18 mouse cellular contexts compared by ENCODE assay signal in genomic region chr11:16776967-16777366, GRCm38 (mm10). TPM values are rescaled to one million over a fixed set of nuclear protein-coding genes. Genes with fewer than 3 reads are reported as not detected.
"Had no signal": no experiment of that assay in that cellular context is flagged by ENCODE, and none has a peak within 500 bp of the region (broad histone marks: within the 10 kb centered on the region; RNA-seq: fewer than 3 reads in every experiment).

No protein-coding gene starts in this region.

- H3K9ac ChIP-seq: limb, embryonic 13.5 days; liver, embryonic 13.5 days; liver, postnatal 0 days; lung, embryonic 15.5 days; midbrain, embryonic 12.5 days; neural tube, embryonic 15.5 days had no signal

- H3K4me1 ChIP-seq: liver, embryonic 13.5 days; neural tube, embryonic 15.5 days had no signal

- H3K9me3 ChIP-seq: limb, embryonic 13.5 days; liver, embryonic 13.5 days; lung, embryonic 15.5 days; megakaryocyte, embryonic 14.5 days; midbrain, embryonic 12.5 days; neural tube, embryonic 15.5 days had no signal

- DNase-seq: kidney, adult 8-10 months; kidney, postnatal 36 days; layer of hippocampus, adult 9-11 months; layer of hippocampus, postnatal 36 days; liver, embryonic 13.5 days; liver, postnatal 0 days; lung, postnatal 14 days; right cerebral cortex, adult 18-20 months; right cerebral cortex, postnatal 25 days; thymus, postnatal 4 days had no signal

- H3K4me2 ChIP-seq: limb, embryonic 13.5 days; liver, embryonic 13.5 days; lung, embryonic 15.5 days; midbrain, embryonic 12.5 days; neural tube, embryonic 15.5 days had no signal

- H3K27me3 ChIP-seq: limb, embryonic 13.5 days; liver, embryonic 13.5 days; lung, embryonic 15.5 days; megakaryocyte, embryonic 14.5 days; midbrain, embryonic 12.5 days; neural tube, embryonic 15.5 days had no signal

- H3K27ac ChIP-seq: kidney, postnatal 0 days; limb, embryonic 13.5 days; liver, embryonic 13.5 days; lung, embryonic 15.5 days; macrophage; midbrain, embryonic 12.5 days; neural tube, embryonic 15.5 days had no signal

- ATAC-seq: inflammation-experienced regulatory T-cells, adult 6 months; liver, postnatal 0 days had no signal

- H3K36me3 ChIP-seq: limb, embryonic 13.5 days; liver, embryonic 13.5 days; lung, embryonic 15.5 days; midbrain, embryonic 12.5 days; neural tube, embryonic 15.5 days had no signal

- H3K4me3 ChIP-seq: limb, embryonic 13.5 days; liver, embryonic 13.5 days; lung, embryonic 15.5 days; megakaryocyte, embryonic 14.5 days; midbrain, embryonic 12.5 days; neural tube, embryonic 15.5 days had no signal

RNA-seq across cellular contexts. Expression of gene Egfr, which starts 25.0 kb away (rescaled TPM):
- polyA plus RNA-seq: inflammation-experienced regulatory T-cells, adult 6 months had no signal
